Mouse (Mus musculus) limb, embryonic 10.5 days (tissue): Measurements from ENCODE around the gene Sema6b. TPM values are rescaled to one million over a fixed set of nuclear protein-coding genes. Genes with fewer than 3 reads are reported as not detected.

Source experiments
- DNase-seq: peaks from one replicate; pipeline ENCODE4 v3.0.0-alpha.2; 2017; ENCODE audit warnings: low spot score
- H3K27ac ChIP-seq: fragments of 300-500 bp; sonication (generic); 2 replicates; pipeline ENCODE4 v1.5.1; 2016; ENCODE audit warnings: mild to moderate bottlenecking
- H3K27me3 ChIP-seq: fragments of 300-500 bp; sonication (generic); 2 replicates; pipeline ENCODE4 v1.6.1; 2016; ENCODE audit warnings: low read depth, mild to moderate bottlenecking; ENCODE audit not compliant: poor library complexity, severe bottlenecking
- H3K36me3 ChIP-seq: fragments of 300-500 bp; sonication (generic); 2 replicates; pipeline ENCODE4 v1.6.1; 2016; ENCODE audit warnings: mild to moderate bottlenecking, moderate library complexity
- H3K4me1 ChIP-seq: fragments of 300-500 bp; sonication (generic); 2 replicates; pipeline ENCODE4 v1.6.1; 2016
- H3K4me3 ChIP-seq: fragments of 300-500 bp; sonication (generic); 2 replicates; pipeline ENCODE4 v1.5.1; 2016; ENCODE audit warnings: mild to moderate bottlenecking, moderate library complexity
- H3K9me3 ChIP-seq: fragments of 300-500 bp; sonication (generic); replicated peaks from 2 replicates; pipeline ENCODE4 v1.6.1; 2016; ENCODE audit warnings: mild to moderate bottlenecking
- WGBS: fragments of 180-500 bp; shearing (Covaris S2); methylation state at CpG from one replicate; pipeline ENCODE4 v1.1.7; 2016; 5-methylcytosine and 5-hydroxymethylcytosine counted together
- polyA plus RNA-seq: library from polyadenylated mRNA; unstranded; fragments of >200 nt; fragmentation: Nextera tagmentation; extraction: Ambion mirVana; gene quantifications from 2 replicates; pipeline ENCODE4 v1.2.1, GENCODE M21; 2016

Sema6b gene
- polyA plus RNA-seq, 1 experiment from 2014 or later: 1.0 TPM

DNA sequence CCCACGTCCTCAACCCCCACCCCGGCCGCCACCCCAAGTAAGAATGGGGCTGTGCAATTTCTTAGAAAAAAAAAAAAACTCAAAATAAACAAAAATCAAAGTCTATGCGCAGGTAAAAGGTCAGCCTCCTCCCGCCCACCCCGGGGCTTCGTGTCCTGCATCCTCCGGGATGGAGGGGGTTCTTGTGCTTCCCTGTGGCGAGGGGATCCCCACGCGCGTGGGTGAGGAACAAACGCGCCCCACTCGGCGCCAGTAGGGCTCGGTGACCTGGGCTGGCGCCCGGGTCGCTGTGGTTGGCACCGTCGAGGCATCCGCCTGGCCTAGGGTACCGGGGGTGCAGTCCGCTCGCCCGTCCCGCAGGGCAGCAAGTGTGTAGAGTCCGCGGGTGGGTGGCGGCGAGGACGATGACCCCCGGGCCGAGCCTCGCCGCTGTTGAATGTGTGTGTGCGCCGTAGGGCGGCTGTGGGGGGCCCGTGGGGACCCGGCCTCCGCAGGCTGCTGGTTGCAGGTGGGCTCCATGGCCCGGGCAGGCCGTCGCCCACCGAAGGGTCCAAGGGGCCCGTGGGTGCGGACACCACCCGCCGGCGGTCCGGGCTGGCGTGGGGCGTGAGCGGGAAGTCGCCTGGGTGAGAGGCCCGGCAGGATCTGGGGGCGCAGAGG lies 16.3 kb downstream of the Sema6b start:
- H3K4me1 ChIP-seq: peaks cover 27% of the 10 kb centered on the region
- no peak for DNase-seq
- H3K27ac ChIP-seq: peak overlapping the region; percentile 76
- peaks cover 9% of the 10 kb centered on the region for H3K9me3 ChIP-seq
- H3K27me3 ChIP-seq: peaks cover 79% of the 10 kb centered on the region
- H3K36me3 ChIP-seq: 0 out of 2 replicates have a peak, but pooled peaks cover 4% of the 10 kb centered on the region
- 42% methylated on average over 59 of the region's 59 CpGs for WGBS
- peak overlapping the region; percentile 51 for H3K4me3 ChIP-seq

DNA sequence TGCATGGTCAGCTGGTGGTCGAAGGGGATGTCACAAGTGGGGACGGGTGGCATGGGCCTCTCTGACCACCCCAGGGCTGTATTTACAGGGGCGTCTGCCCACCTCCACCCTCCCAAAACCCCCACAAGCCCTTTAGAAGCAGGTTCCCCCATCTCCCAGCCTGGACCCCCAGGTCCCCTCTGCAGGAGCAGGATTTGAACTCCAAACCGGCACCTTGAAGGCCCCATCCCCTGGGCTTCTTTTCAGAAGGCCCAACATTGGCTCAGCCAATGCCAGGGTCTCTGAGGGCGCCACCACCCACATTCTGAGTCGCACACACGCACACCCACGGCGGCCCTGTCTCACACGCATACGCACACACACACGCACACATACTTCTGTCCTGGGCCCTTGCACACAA lies 17.0 kb downstream of the Sema6b start:
- 90% methylated on average over 12 of the region's 12 CpGs for WGBS
- Histone ChIP-seq H3K9me3 (peaks cover 9% of the 10 kb centered on the region), H3K4me3 (no peak overlapping the region), H3K27me3 (peaks cover 86% of the 10 kb centered on the region), H3K4me1 (peaks cover 27% of the 10 kb centered on the region), H3K27ac (no peak overlapping the region), H3K36me3 (0 out of 2 replicates have a peak, but pooled peaks cover 4% of the 10 kb centered on the region)
- no peak for DNase-seq

DNA sequence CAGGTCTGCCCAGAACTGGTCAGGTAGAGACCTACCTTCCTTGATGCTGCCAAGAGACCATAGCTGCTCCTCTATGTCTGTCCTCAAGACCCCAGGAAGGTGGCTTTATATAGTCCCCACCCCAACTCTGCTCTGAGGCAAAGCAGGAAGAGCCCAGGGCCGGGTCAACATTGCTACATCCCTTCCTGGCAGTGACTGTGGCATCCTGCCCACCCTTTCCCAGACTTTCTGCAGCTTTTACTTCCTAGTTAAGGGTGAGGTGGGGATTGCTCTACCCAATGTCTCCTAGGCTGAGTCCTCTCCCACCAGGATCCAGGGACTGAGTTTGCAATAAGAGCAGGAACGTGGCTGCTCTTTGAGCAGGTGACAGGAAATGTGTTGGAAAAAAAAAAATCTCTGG lies 18.3 kb downstream of the Sema6b start, which contains the start of gene Lrg1:
Gene Lrg1, minus strand, starts transcription at position 176 of the 400 bp plus-strand sequence.
- no peak for DNase-seq
- peaks cover 33% of the 10 kb centered on the region for H3K4me1 ChIP-seq
- peaks cover 9% of the 10 kb centered on the region for H3K9me3 ChIP-seq
- no peak within 1 kb of the TSS for H3K4me3 ChIP-seq
- H3K36me3 ChIP-seq: 0 out of 2 replicates have a peak, but pooled peaks cover 4% of the 10 kb centered on the region
- peaks cover 97% of the 10 kb centered on the region for H3K27me3 ChIP-seq
- no peak within 1 kb of the TSS for H3K27ac ChIP-seq
- WGBS: 70% methylated on average over 2 of the region's 2 CpGs

DNA sequence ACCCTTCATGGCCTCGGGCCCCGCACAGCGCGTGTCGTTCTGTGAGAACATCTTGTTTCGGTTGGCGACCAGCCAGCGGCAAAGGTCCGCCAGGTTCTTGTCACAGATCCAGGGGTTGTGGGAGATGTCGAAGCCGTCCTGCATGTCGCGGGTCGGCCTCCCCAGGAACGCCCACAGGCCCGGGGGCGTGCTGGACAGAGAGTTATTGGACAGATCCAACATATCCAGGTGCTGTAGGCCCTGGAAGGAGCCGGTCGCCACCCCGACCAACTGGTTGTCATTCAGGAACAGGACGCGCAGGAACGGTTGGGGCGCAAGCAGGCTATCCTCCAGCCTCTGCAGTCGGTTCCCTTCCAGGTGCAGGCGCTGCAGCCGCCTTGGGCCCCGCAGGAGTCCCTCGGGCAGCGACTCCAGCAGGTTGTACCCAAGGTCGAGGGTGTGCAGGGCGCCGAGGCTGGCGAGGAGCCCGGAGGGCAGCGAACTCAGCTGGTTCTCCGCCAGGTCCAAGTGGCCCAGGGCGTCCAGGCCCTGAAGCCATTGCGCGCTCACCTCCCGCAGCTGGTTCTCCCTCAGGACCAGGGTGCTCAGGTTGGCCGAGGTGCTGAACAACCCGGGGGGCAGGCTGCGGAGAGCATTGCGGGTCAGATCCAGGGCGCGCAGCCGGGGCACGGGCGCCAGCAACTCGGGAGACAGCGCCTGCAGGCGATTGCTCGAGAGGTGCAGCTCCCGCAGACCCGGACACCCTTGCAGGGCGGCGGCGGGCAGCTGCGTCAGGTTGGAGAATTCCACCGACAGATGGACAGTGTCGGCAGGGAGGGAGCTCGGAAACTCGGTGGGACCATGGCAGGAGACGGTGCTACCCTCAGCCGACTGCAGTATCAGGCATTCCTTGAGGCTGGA lies 19.9 kb downstream of the Sema6b start:
- Histone ChIP-seq H3K27ac (no peak overlapping the region), H3K4me1 (peaks cover 33% of the 10 kb centered on the region), H3K9me3 (peaks cover 9% of the 10 kb centered on the region), H3K27me3 (peaks cover 100% of the 10 kb centered on the region), H3K36me3 (0 out of 2 replicates have a peak, but pooled peaks cover 4% of the 10 kb centered on the region), H3K4me3 (peak overlapping the region; percentile 33)
- DNase-seq: no peak
- WGBS: 8% methylated on average over 66 of the region's 66 CpGs

DNA sequence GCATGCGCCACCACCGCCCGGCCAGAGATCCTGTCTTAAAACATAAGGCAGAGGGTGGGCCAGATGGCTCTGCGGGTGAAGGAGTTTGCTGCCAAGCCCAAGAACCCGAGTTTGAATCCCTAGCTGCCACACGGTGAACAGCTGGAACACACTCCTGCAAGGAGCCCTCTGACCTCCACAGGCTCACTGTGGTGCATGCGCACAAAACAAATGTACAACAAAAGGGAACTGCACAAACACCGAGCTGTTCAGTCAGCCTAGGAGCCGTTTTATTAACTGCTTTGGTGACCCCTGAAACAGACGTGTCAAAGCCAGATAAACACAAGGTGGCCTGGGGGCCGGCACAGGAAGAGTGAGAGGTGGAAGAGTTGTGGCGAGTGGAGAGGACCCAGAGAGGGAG lies 20.7 kb downstream of the Sema6b start:
- peak overlapping the region; percentile 33 for H3K4me3 ChIP-seq
- peaks cover 29% of the 10 kb centered on the region for H3K4me1 ChIP-seq
- H3K9me3 ChIP-seq: peaks cover 9% of the 10 kb centered on the region

DNA sequence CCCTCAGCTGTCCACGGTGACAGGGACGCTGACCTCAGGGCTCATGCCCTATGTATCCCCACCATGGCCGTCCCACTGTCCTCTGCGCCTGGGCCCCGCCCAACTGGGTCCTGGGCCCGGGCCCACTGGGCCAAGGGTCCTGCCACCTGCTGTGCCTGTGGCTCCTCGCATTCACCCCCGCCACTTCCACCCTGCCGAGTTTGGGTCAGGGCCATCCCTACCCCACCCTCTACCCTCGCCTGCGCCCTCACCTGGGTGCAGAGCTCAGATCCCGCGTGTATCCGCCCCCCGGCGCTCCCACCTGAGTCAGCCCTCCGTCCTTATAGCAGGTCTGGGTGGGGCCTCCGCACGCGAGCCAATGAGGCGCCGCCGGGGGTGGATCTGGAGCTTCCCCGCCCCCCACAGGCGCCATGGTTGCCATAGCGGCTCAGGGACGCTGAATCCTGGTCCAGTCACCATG lies 22.9 kb downstream of the Sema6b start, which contains the start of gene Plin5:
Gene Plin5, minus strand, starts transcription at position 346 of the 460 bp plus-strand sequence.
- peaks cover 22% of the 10 kb centered on the region for H3K4me1 ChIP-seq
- H3K9me3 ChIP-seq: 0 out of 2 replicates have a peak, but pooled peaks cover 3% of the 10 kb centered on the region
- peak; percentile 77 for DNase-seq
- peak within 1 kb of the TSS; percentile 48 for H3K4me3 ChIP-seq
- under 1% methylated on average over 27 of the region's 27 CpGs for WGBS
- no peaks in the 10 kb centered on the region for H3K36me3 ChIP-seq
- H3K27ac ChIP-seq: 0 out of 2 replicates have a peak within 1 kb of the TSS, but pooled peaks have one; percentile 16
- H3K27me3 ChIP-seq: peaks cover 74% of the 10 kb centered on the region

More for the DNA sequence above, 20.7 kb downstream of the Sema6b start:
- 47% methylated on average over 12 of the region's 12 CpGs for WGBS
- H3K36me3 ChIP-seq: 0 out of 2 replicates have a peak, but pooled peaks cover 4% of the 10 kb centered on the region
- peaks cover 96% of the 10 kb centered on the region for H3K27me3 ChIP-seq
- H3K27ac ChIP-seq: no peak overlapping the region
- no peak for DNase-seq

DNA sequence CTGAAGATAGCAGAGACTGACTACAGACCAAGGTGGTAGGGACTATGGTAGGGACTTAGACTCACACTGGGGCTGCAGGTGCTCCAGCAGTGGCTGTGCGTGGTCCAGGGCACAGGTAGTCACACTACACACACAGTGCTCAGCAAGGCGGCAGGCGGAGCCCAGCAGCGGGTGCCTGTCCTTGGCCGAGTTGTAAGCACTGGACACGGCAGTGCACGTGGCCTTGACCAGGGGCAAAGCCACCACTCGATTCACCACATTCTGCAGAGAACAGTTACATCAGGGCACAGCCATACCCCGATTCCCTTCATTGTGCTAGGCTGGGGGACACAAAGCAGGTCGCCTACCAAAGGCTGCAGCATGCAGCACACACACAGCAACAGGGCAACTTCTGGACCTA lies 23.9 kb downstream of the Sema6b start:
- H3K27me3 ChIP-seq: peaks cover 64% of the 10 kb centered on the region
- WGBS: 82% methylated on average over 10 of the region's 10 CpGs
- no peaks in the 10 kb centered on the region for H3K36me3 ChIP-seq
- H3K4me1 ChIP-seq: peaks cover 26% of the 10 kb centered on the region
- no peak for DNase-seq
- no peak overlapping the region for H3K4me3 ChIP-seq
- H3K9me3 ChIP-seq: no peaks in the 10 kb centered on the region
- H3K27ac ChIP-seq: no peak overlapping the region

DNA sequence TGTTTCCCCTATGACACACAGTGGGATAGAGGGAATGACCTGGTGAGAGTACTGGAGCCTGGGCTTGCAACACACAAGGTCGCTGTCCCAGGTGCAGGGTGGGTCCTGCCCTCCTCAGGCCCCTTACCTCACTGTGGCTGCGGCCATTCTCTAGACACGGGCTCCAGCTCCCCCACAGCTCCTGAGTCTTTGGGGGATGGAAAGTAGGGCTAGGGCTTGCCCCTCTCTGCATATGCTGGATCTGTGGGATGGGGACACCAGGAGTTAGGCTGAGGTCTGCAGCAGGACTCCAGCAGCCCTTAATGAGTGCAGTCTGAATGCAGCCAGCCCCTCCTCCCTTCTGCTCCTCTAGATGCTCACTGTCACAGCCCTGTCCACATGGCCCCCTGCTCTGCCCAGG lies 27.4 kb downstream of the Sema6b start:
- Histone ChIP-seq H3K27me3 (peaks cover 29% of the 10 kb centered on the region), H3K9me3 (no peaks in the 10 kb centered on the region), H3K4me3 (no peak overlapping the region), H3K36me3 (no peaks in the 10 kb centered on the region; the same call in 1 of the 2 replicates), H3K4me1 (peaks cover 10% of the 10 kb centered on the region), H3K27ac (no peak overlapping the region)
- 67% methylated on average over 3 of the region's 3 CpGs for WGBS
- DNase-seq: no peak

DNA sequence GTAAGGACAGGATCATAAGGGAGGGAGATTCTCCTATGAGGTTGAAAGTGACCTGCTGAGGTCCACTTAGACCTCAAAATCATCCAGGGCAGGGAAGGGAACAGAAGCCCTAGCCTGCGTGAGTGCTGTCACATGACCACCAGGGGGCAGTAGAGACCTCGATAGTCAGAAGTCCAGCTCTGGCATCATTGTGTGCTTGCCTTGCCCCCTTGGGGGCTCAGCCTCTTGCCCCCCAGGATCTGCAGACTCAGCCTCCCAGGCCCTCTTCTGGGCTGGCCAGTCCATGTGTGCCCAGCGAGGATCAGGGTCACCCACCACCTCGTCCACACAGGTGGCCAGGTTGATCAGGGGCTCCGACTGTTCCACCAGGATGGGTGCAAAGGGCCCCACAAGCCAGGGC lies 28.3 kb downstream of the Sema6b start:
- Histone ChIP-seq H3K4me1 (peaks cover 4% of the 10 kb centered on the region; the same call in 1 of the 2 replicates), H3K27ac (no peak overlapping the region), H3K36me3 (no peaks in the 10 kb centered on the region; the same call in 1 of the 2 replicates), H3K9me3 (no peaks in the 10 kb centered on the region), H3K4me3 (no peak overlapping the region), H3K27me3 (peaks cover 20% of the 10 kb centered on the region)
- WGBS: 45% methylated on average over 5 of the region's 5 CpGs
- DNase-seq: peak; percentile 85

DNA sequence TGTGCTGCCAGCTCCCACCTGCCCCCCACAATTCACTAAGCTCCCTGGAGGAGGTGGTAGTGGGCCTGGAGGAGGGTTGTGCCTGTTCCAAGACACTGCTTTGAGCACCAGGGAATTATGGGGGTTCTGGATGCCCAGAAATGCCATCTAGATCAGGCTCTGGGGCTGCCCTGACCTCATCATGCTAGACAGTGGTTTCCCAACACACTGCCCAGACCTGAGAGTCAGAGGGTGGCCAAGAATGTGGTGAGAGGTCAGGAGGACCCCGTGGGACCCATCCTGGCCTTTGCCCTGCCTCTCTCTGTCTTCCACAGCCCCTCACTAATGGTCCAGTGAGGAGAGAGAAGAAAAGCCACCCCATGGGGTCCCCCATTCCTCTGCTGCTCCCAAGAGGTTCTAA lies 29.1 kb downstream of the Sema6b start:
- Histone ChIP-seq H3K4me3 (no peak overlapping the region), H3K27me3 (peaks cover 12% of the 10 kb centered on the region), H3K4me1 (0 out of 2 replicates have a peak, but pooled peaks cover 4% of the 10 kb centered on the region), H3K27ac (no peak overlapping the region), H3K9me3 (no peaks in the 10 kb centered on the region), H3K36me3 (no peaks in the 10 kb centered on the region; the same call in 1 of the 2 replicates)
- WGBS: 67% methylated on average over 1 of the region's 1 CpGs
- no peak for DNase-seq

DNA sequence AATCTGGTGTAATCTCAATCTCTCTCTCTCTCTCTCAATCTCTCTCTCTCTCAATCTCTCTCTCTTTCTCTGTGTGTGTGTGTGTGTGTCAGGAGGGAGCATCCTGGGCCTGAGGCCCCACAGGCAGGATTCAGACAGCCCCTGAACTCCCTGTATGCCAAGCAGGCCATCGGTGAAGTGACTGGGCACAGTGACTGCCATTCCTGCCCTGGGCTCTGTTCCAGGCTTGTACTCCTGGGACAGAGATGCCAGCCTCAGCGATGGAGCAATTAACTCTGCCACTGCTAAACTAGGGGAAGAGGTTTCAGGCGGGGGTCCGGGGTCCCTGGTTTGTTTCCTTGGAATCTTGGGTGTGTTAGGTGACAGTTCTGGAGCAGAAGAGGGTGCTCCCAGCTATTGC lies 29.6 kb downstream of the Sema6b start:
- Histone ChIP-seq H3K9me3 (no peaks in the 10 kb centered on the region), H3K27ac (no peak overlapping the region), H3K27me3 (0 out of 2 replicates have a peak, but pooled peaks cover 7% of the 10 kb centered on the region), H3K4me3 (no peak overlapping the region), H3K4me1 (0 out of 2 replicates have a peak, but pooled peaks cover 4% of the 10 kb centered on the region), H3K36me3 (no peaks in the 10 kb centered on the region; the same call in 1 of the 2 replicates)
- WGBS: 75% methylated on average over 4 of the region's 4 CpGs
- DNase-seq: no peak

DNA sequence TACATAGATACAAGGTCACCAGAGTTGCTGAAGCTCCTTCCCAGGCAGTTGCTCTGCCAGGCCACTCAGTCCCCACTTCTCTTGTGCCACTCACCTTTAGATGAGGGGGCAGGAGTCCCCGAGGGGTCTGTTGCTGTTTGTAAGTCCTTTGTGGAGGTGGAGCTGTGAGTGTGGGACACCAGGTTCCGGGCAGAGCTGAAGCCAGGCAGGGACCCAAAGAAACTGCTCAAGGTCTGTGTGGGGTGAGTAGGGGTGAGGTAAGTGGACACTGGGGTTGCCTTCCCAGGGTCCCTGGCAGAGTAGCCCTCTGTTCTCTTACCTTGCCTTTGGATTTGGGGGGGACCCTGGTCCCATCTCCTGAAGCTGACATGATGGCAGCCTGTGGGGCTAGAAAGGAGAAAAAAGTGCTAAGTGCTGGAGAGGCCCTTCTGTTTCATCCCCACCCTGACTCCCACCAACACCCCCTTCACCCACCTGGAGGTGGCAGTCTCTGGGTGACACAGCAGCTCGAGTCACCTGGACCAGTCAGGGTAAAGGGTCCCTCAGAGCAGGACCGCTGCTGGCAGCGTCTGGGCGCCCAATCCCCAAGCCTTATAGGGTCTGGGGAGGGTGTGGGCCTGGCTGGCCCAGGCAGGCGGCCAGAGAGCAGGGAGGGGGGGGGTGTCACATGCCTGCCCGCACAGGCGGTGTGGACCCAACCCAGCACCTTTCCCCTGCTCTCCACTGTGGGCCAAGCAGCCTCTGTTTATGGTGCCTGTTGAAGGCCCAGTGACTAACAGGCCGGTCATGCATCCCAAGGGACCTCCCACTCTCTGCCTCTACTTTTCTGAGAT lies 30.7 kb downstream of the Sema6b start, which contains the start of gene Plin4:
Gene Plin4, minus strand, starts transcription at position 585 of the 833 bp plus-strand sequence.
- no peaks in the 10 kb centered on the region for H3K27me3 ChIP-seq
- no peaks in the 10 kb centered on the region for H3K9me3 ChIP-seq
- DNase-seq: no peak
- H3K27ac ChIP-seq: no peak within 1 kb of the TSS
- 0 out of 2 replicates have a peak, but pooled peaks cover 4% of the 10 kb centered on the region for H3K4me1 ChIP-seq
- H3K36me3 ChIP-seq: no peaks in the 10 kb centered on the region; the same call in 1 of the 2 replicates
- 60% methylated on average over 10 of the region's 10 CpGs for WGBS
- no peak within 1 kb of the TSS for H3K4me3 ChIP-seq
